Mouse (Mus musculus): ENCODE measurements around the gene Ackr4.

- TF ChIP-seq POLR2AphosphoS5 (IDR thresholded peaks at IDR 0.05; ENCODE audit: insufficient replicate concordance, low read depth, low read length) (no peak), TAL1 (conservative IDR thresholded peaks at IDR 0.05; ENCODE audit: low read depth, low read length) (no peak), CTCF (IDR thresholded peaks at IDR 0.05; ENCODE audit: low read depth, low read length) (no peak), GATA1 (IDR thresholded peaks at IDR 0.05; ENCODE audit: borderline replicate concordance, low read length) (no peak)
These were observed 24.4 kb downstream of the Ackr4 start for GRCm38 (mm10) chr9:104102301-104102700.
